Mouse (Mus musculus): ENCODE data around the gene Gpr85.
"Not testable (repeated sequence)": the region's sequence is repeated elsewhere in the genome, so short reads cannot be mapped to it uniquely, and the experiment has no call there.

Gpr85 gene

GRCm38 (mm10) chr6:13839345-13840054 lies at the start of gene Gpr85:
TSS of gene Gpr85 (minus strand) at chr6:13839942.
- no peak for DNase-seq

GRCm38 (mm10) chr6:13884877-13885592 lies 45.3 kb upstream of the Gpr85 start:
- no peak for DNase-seq

GRCm38 (mm10) chr6:13882919-13883318 lies 43.2 kb upstream of the Gpr85 start:
- DNase-seq, result no peak

GRCm38 (mm10) chr6:13873959-13874358 lies 34.2 kb upstream of the Gpr85 start:
- DNase-seq, result no peak

- no peak for DNase-seq
These were observed 32.3 kb upstream of the Gpr85 start for GRCm38 (mm10) chr6:13872076-13872475.

GRCm38 (mm10) chr6:13871625-13871958 lies 31.9 kb upstream of the Gpr85 start:
- DNase-seq, result no peak

GRCm38 (mm10) chr6:13870919-13871624 lies 31.3 kb upstream of the Gpr85 start, which contains the start of gene 2610001J05Rik:
TSS of gene 2610001J05Rik (minus strand) at chr6:13871518.
- peak; percentile 91 to 92 for DNase-seq

GRCm38 (mm10) chr6:13870289-13870741 lies 30.6 kb upstream of the Gpr85 start:
- DNase-seq, result no peak

- no peak for DNase-seq
These were observed 20.9 kb upstream of the Gpr85 start for GRCm38 (mm10) chr6:13860596-13860995.

- no peak for DNase-seq
These were observed 20.3 kb upstream of the Gpr85 start for GRCm38 (mm10) chr6:13859877-13860585.

GRCm38 (mm10) chr6:13854230-13854629 lies 14.5 kb upstream of the Gpr85 start:
- no peak for DNase-seq

- no peak for DNase-seq
These were observed 13.5 kb upstream of the Gpr85 start for GRCm38 (mm10) chr6:13853244-13853643.

GRCm38 (mm10) chr6:13846031-13846430 lies 6.3 kb upstream of the Gpr85 start:
- not testable (repeated sequence) for DNase-seq

- DNase-seq, result peak; percentile 71 to 79
These were observed 931 bp downstream of the Gpr85 start for GRCm38 (mm10) chr6:13838677-13839344.

- DNase-seq, result no peak
These were observed 1.6 kb downstream of the Gpr85 start for GRCm38 (mm10) chr6:13837916-13838676.

- DNase-seq, result no peak
These were observed 2.7 kb downstream of the Gpr85 start for GRCm38 (mm10) chr6:13836967-13837570.

- no peak for DNase-seq
These were observed 3.7 kb downstream of the Gpr85 start for GRCm38 (mm10) chr6:13835720-13836665.

- DNase-seq, result no peak
These were observed 7.0 kb downstream of the Gpr85 start for GRCm38 (mm10) chr6:13832770-13833169.

- DNase-seq, result no peak
These were observed 10.9 kb downstream of the Gpr85 start for GRCm38 (mm10) chr6:13828877-13829276.

- no peak for DNase-seq
These were observed 23.1 kb downstream of the Gpr85 start for GRCm38 (mm10) chr6:13816661-13817060.
